Mouse (Mus musculus): Measurements from ENCODE around the gene Morc1. TPM values are rescaled to one million over a fixed set of nuclear protein-coding genes. Genes with fewer than 3 reads are reported as not detected.

Gene Morc1
- total and polyA plus RNA-seq, 3 experiments: 0.04 TPM; not detected in 2

DNA sequence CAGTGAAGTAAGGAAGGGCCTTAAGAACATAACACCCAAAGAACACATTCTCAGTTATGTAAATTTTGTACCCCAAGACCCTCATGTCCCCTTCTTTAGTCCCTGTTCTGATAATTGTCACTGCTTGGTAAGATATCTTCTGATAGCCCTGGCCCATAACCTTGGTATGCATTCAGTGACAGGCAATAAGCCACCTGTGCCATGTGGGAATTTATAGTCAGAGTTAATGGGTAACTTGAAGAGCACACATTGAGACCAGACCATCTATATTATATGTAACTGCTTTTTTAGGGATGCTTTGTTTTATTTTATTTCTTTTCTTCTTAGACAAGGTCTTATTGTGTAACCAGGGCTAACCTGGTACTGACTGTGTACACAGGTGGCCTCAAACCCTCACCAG, 27.0 kb upstream of the Morc1 start:
- Histone ChIP-seq H3K36me3 (ENCODE audit: control insufficient read depth, insufficient read depth, low read length) (no peaks in the 10 kb centered on the region), H3K27me3 (ENCODE audit: control insufficient read depth, insufficient read depth, low read length) (no peaks in the 10 kb centered on the region), H3K4me1 (ENCODE audit: control insufficient read depth, insufficient read depth, low read length) (no peaks in the 10 kb centered on the region), H3K4me3 (no peak overlapping the region), H3K79me2 (replicated peaks; ENCODE audit: control insufficient read depth, insufficient read depth, low read length) (no peaks in the 10 kb centered on the region), H3K27ac (no peak overlapping the region), H3K9ac (ENCODE audit: low read depth, low read length) (no peak overlapping the region)
- intact Hi-C loops (cut with DNase I): no loop called here
- no peak for DNase-seq
- TF ChIP-seq EP300 (IDR thresholded peaks at IDR 0.05; ENCODE audit: insufficient read depth, low read depth, low read length): no peak
- TF ChIP-seq POLR2A (IDR thresholded peaks at IDR 0.05; ENCODE audit: insufficient read depth, low read depth, low read length): no peak
- no peak for TF ChIP-seq CTCF (IDR thresholded peaks at IDR 0.05)

DNA sequence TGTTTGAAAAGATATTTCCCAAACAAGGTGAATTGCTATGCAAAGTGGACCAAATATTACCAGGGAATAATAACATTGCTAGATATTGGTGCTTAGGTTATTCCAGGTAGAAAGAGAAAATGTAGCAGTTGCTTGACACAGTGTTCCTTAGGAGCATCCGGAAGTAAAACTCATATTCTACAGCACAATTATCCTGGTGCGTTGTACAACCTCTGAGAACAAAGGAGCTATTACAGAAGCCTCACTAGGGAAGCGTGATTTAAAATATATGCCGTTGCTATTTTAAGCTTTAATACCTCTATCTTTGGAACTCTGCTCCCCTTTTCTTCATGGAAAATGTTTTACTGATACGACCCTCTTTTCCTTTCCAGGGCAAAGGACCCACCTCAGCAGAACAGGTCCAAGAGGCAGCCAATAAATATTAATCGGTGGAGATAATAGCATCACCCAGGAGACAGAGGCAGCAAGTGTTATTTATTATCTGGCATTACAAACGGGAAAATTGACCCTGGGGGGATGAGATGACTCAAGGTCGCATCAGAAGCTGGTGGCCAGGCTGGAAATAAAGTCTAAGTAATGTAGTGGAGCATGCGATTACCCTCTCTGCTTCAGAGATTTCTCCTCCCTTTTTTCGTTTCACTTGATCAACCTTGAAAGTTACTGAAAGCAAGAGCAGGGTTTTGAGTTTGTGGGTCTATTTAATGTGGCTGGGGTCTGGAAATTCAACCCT, 25.2 kb upstream of the Morc1 start:
- WGBS: 68% methylated on average over 10 of the region's 10 CpGs
- Histone ChIP-seq H3K9ac (ENCODE audit: low read depth, low read length) (no peak overlapping the region), H3K4me3 (no peak overlapping the region), H3K27ac (no peak overlapping the region), H3K4me1 (ENCODE audit: control insufficient read depth, insufficient read depth, low read length) (no peaks in the 10 kb centered on the region), H3K27me3 (ENCODE audit: control insufficient read depth, insufficient read depth, low read length) (no peaks in the 10 kb centered on the region), H3K36me3 (ENCODE audit: control insufficient read depth, insufficient read depth, low read length) (no peaks in the 10 kb centered on the region), H3K79me2 (replicated peaks; ENCODE audit: control insufficient read depth, insufficient read depth, low read length) (no peaks in the 10 kb centered on the region)
- intact Hi-C loops (cut with DNase I): no loop called here
- TF ChIP-seq EP300 (IDR thresholded peaks at IDR 0.05; ENCODE audit: insufficient read depth, low read depth, low read length) (no peak), POLR2A (IDR thresholded peaks at IDR 0.05; ENCODE audit: insufficient read depth, low read depth, low read length) (no peak), CTCF (IDR thresholded peaks at IDR 0.05) (no peak)
- no peak for DNase-seq

DNA sequence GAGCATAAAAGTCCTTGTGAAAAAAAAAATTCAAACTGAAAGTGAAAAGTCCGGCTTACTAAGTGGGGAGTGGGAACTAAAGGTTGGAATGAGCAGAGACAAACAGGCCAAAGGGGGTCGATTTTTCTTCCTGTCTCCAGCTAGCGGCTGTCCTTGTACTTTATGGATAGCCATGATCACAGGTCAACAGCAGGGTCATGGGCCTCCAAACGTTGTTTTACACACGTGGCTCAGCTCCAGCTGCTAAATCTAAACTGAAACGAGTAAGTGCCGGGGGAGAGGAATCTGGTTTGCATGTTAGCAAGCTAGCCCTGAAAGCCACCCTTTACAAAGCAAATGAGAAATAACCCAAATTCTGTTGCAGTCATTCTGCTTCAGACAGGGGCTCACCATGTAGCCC, 21.5 kb upstream of the Morc1 start:
- no peak for DNase-seq
- Histone ChIP-seq H3K4me3 (no peak overlapping the region), H3K4me1 (ENCODE audit: control insufficient read depth, insufficient read depth, low read length) (no peaks in the 10 kb centered on the region), H3K27ac (no peak overlapping the region), H3K27me3 (ENCODE audit: control insufficient read depth, insufficient read depth, low read length) (no peaks in the 10 kb centered on the region), H3K79me2 (replicated peaks; ENCODE audit: control insufficient read depth, insufficient read depth, low read length) (no peaks in the 10 kb centered on the region), H3K9ac (ENCODE audit: low read depth, low read length) (no peak overlapping the region), H3K36me3 (ENCODE audit: control insufficient read depth, insufficient read depth, low read length) (no peaks in the 10 kb centered on the region)
- WGBS: 48% methylated on average over 7 of the region's 7 CpGs
- TF ChIP-seq EP300 (IDR thresholded peaks at IDR 0.05; ENCODE audit: insufficient read depth, low read depth, low read length) (no peak), CTCF (IDR thresholded peaks at IDR 0.05) (no peak), POLR2A (IDR thresholded peaks at IDR 0.05; ENCODE audit: insufficient read depth, low read depth, low read length) (no peak)
- intact Hi-C loops (cut with DNase I): no loop called here

DNA sequence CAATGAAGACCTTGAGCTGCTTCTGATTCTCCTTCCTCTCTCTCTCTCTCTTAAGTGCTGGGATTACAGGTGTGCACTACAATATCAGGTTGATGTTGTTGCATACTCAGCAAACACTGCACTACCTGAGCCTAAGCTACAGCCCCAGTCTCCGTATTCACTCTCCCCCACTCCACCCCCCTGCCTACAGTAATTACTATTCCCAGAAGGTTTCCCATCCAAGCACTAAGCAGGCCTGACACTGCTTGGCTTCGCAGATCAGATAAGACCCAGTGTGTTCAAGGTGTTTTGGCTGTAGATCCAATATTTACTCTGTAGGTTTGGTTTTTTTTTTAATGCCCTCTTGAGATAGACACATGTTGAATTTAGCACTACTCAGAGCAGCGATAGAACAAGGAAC, 20.9 kb upstream of the Morc1 start:
- Histone ChIP-seq H3K36me3 (ENCODE audit: control insufficient read depth, insufficient read depth, low read length) (no peaks in the 10 kb centered on the region), H3K27me3 (ENCODE audit: control insufficient read depth, insufficient read depth, low read length) (no peaks in the 10 kb centered on the region), H3K4me1 (ENCODE audit: control insufficient read depth, insufficient read depth, low read length) (no peaks in the 10 kb centered on the region), H3K79me2 (replicated peaks; ENCODE audit: control insufficient read depth, insufficient read depth, low read length) (no peaks in the 10 kb centered on the region), H3K4me3 (no peak overlapping the region), H3K9ac (ENCODE audit: low read depth, low read length) (no peak overlapping the region), H3K27ac (no peak overlapping the region)
- 59% methylated on average over 3 of the region's 3 CpGs for WGBS
- TF ChIP-seq EP300 (IDR thresholded peaks at IDR 0.05; ENCODE audit: insufficient read depth, low read depth, low read length) (no peak), POLR2A (IDR thresholded peaks at IDR 0.05; ENCODE audit: insufficient read depth, low read depth, low read length) (no peak), CTCF (IDR thresholded peaks at IDR 0.05) (no peak)
- intact Hi-C loops (cut with DNase I): no loop called here
- no peak for DNase-seq

DNA sequence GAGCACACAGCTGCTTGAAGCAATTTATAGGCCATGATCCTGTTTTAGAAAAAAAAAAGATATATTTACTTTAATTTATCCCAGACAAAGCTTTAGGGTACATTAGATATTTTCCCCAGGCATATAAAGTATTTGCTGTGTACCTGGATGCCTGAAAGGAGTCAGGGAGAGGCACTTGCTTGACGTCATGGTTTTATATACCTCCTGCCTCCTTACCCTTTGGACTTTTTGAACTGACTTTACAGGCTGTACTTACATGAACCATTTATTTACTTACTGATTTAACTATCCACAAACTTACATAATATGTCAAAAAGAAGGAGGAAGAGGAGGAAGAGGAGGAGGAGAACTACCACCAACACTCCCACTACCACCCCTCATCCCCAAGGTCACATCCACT, 18.8 kb upstream of the Morc1 start, which contains the start of gene Gm5485:
Gene Gm5485 (minus strand): TSS at position 171 of the 400 bp plus-strand sequence.
- Histone ChIP-seq H3K4me1 (ENCODE audit: control insufficient read depth, insufficient read depth, low read length) (no peaks in the 10 kb centered on the region), H3K27ac (no peak within 1 kb of the TSS), H3K4me3 (no peak within 1 kb of the TSS), H3K36me3 (ENCODE audit: control insufficient read depth, insufficient read depth, low read length) (no peaks in the 10 kb centered on the region), H3K9ac (ENCODE audit: low read depth, low read length) (no peak within 1 kb of the TSS), H3K27me3 (ENCODE audit: control insufficient read depth, insufficient read depth, low read length) (no peaks in the 10 kb centered on the region), H3K79me2 (replicated peaks; ENCODE audit: control insufficient read depth, insufficient read depth, low read length) (no peaks in the 10 kb centered on the region)
- no peak for DNase-seq
- TF ChIP-seq CTCF (IDR thresholded peaks at IDR 0.05) (no peak), EP300 (IDR thresholded peaks at IDR 0.05; ENCODE audit: insufficient read depth, low read depth, low read length) (no peak), POLR2A (IDR thresholded peaks at IDR 0.05; ENCODE audit: insufficient read depth, low read depth, low read length) (no peak)
- 79% methylated on average over 1 of the region's 1 CpGs for WGBS
- intact Hi-C loops (cut with DNase I): no loop called here

DNA sequence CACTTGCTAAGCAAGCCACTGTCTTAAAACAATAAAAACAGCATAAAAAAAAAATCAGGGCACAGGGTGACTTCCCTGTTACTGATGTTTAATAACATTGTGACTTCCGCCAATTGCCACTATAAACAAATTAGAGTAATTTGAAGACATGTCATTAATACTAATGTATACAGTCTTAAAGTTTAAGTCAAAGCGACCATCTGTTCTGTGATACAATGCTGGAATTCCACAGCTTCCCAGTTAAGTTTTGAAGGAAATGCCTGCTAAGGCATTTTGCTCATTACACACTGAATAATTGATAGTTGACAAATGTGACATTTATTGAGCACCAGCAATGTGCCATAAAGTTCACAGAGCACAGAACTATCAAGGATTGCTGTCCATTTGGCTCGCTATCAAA, 12.5 kb upstream of the Morc1 start:
- Histone ChIP-seq H3K4me3 (no peak overlapping the region), H3K27me3 (ENCODE audit: control insufficient read depth, insufficient read depth, low read length) (no peaks in the 10 kb centered on the region), H3K36me3 (ENCODE audit: control insufficient read depth, insufficient read depth, low read length) (no peaks in the 10 kb centered on the region), H3K9ac (ENCODE audit: low read depth, low read length) (no peak overlapping the region), H3K4me1 (ENCODE audit: control insufficient read depth, insufficient read depth, low read length) (no peaks in the 10 kb centered on the region), H3K79me2 (replicated peaks; ENCODE audit: control insufficient read depth, insufficient read depth, low read length) (no peaks in the 10 kb centered on the region), H3K27ac (no peak overlapping the region)
- no peak for DNase-seq
- intact Hi-C loops (cut with DNase I): no loop called here
- no peak for TF ChIP-seq EP300 (IDR thresholded peaks at IDR 0.05; ENCODE audit: insufficient read depth, low read depth, low read length)
- no peak for TF ChIP-seq POLR2A (IDR thresholded peaks at IDR 0.05; ENCODE audit: insufficient read depth, low read depth, low read length)
- TF ChIP-seq CTCF (IDR thresholded peaks at IDR 0.05): no peak
- WGBS: 84% methylated on average over 3 of the region's 3 CpGs

Measured in heart, adult 2 months (tissue).